Mouse (Mus musculus) thymus, adult 2 months (tissue): ENCODE results near the gene Atp11a. TPM values are rescaled to one million over a fixed set of nuclear protein-coding genes. Genes with fewer than 3 reads are reported as not detected.

Experiments
- DNase-seq: peaks from one replicate; pipeline ENCODE4 v3.0.0; 2021
- H3K27ac ChIP-seq: fragments of 200-500 bp; 2 replicates; pipeline ENCODE4 v1.5.1; 2012; ENCODE audit warnings: low read length, control low read depth; ENCODE audit not compliant: control insufficient read depth, insufficient read depth
- H3K27me3 ChIP-seq: fragments of 200-500 bp; 2 replicates; pipeline ENCODE4 v1.6.1; 2012; ENCODE audit warnings: mild to moderate bottlenecking, low read length, moderate library complexity, mixed read lengths; ENCODE audit not compliant: control insufficient read depth, insufficient read depth
- H3K36me3 ChIP-seq: fragments of 200-500 bp; 2 replicates; pipeline ENCODE4 v1.6.1; 2012; ENCODE audit warnings: mild to moderate bottlenecking, low read length, moderate library complexity; ENCODE audit not compliant: control insufficient read depth, insufficient read depth
- H3K4me1 ChIP-seq: fragments of 200-500 bp; replicated peaks from 2 replicates; pipeline ENCODE4 v1.6.1; 2012; ENCODE audit warnings: low read length; ENCODE audit not compliant: control insufficient read depth, insufficient read depth
- H3K4me3 ChIP-seq: fragments of 200-500 bp; 2 replicates; pipeline ENCODE4 v1.5.1; 2012; ENCODE audit warnings: mild to moderate bottlenecking, low read length, control low read depth, moderate library complexity; ENCODE audit not compliant: control insufficient read depth, insufficient read depth
- CTCF ChIP-seq: fragments of 200-500 bp; IDR thresholded peaks from 2 replicates; pipeline ENCODE4 v1.5.1; 2012; ENCODE audit warnings: mild to moderate bottlenecking, control low read depth, low read length, moderate library complexity, borderline replicate concordance; ENCODE audit not compliant: control insufficient read depth, poor library complexity, insufficient read depth; ENCODE audit errors: extremely low read depth
- POLR2A ChIP-seq: fragments of 200-500 bp; IDR thresholded peaks from 2 replicates; pipeline ENCODE4 v1.6.1; 2012; ENCODE audit warnings: mild to moderate bottlenecking, low read length, control low read depth, moderate library complexity; ENCODE audit not compliant: control insufficient read depth, poor library complexity, insufficient read depth; ENCODE audit errors: extremely low read depth
- WGBS: fragments of 180-500 bp; shearing (Covaris S2); methylation state at CpG from one replicate; pipeline ENCODE4 v1.1.7; 2018; 5-methylcytosine and 5-hydroxymethylcytosine counted together
- polyA plus RNA-seq: library from polyadenylated mRNA; depleted of rRNA; stranded (reverse); fragments of >200 nt; gene quantifications from 2 replicates; pipeline ENCODE4 v1.2.3, GENCODE M21; 2012

The Atp11a gene
- polyA plus RNA-seq, 1 experiment: 64.8 TPM

GRCm38 (mm10) chr8:12903790-12904415, 147.1 kb downstream of the Atp11a start:
- H3K4me1 ChIP-seq: no peaks in the 10 kb centered on the region
- TF ChIP-seq CTCF (no peak), POLR2A (no peak)
- no peaks in the 10 kb centered on the region for H3K36me3 ChIP-seq
- H3K4me3 ChIP-seq: no peak overlapping the region
- H3K27ac ChIP-seq: no peak overlapping the region
- no peaks in the 10 kb centered on the region for H3K27me3 ChIP-seq
- 94% methylated on average over 13 of the region's 13 CpGs for WGBS
- DNase-seq: no peak

GRCm38 (mm10) chr8:12905122-12905521, 148.3 kb downstream of the Atp11a start:
- Histone ChIP-seq H3K27ac (no peak overlapping the region), H3K36me3 (no peaks in the 10 kb centered on the region), H3K4me1 (no peaks in the 10 kb centered on the region), H3K27me3 (no peaks in the 10 kb centered on the region), H3K4me3 (no peak overlapping the region)
- 67% methylated on average over 5 of the region's 5 CpGs for WGBS
- TF ChIP-seq CTCF (no peak), POLR2A (no peak)
- DNase-seq: no peak

- no peak for DNase-seq
- Histone ChIP-seq H3K4me1 (no peaks in the 10 kb centered on the region), H3K36me3 (no peaks in the 10 kb centered on the region), H3K27ac (no peak overlapping the region), H3K4me3 (no peak overlapping the region), H3K27me3 (no peaks in the 10 kb centered on the region)
- WGBS: 90% methylated on average over 11 of the region's 11 CpGs
- no peak for TF ChIP-seq POLR2A
- TF ChIP-seq CTCF: no peak
Measured at GRCm38 (mm10) chr8:12905599-12906321, 148.9 kb downstream of the Atp11a start.

- Histone ChIP-seq H3K36me3 (no peaks in the 10 kb centered on the region), H3K27me3 (no peaks in the 10 kb centered on the region), H3K27ac (no peak overlapping the region), H3K4me3 (no peak overlapping the region), H3K4me1 (no peaks in the 10 kb centered on the region)
- no peak for DNase-seq
- TF ChIP-seq CTCF (no peak), POLR2A (no peak)
- 81% methylated on average over 5 of the region's 5 CpGs for WGBS
Measured at GRCm38 (mm10) chr8:12906597-12906996, 149.8 kb downstream of the Atp11a start.

- Histone ChIP-seq H3K27me3 (no peaks in the 10 kb centered on the region), H3K4me3 (no peak overlapping the region), H3K27ac (no peak overlapping the region), H3K36me3 (no peaks in the 10 kb centered on the region), H3K4me1 (no peaks in the 10 kb centered on the region)
- no peak for DNase-seq
- WGBS: 90% methylated on average over 4 of the region's 4 CpGs
- no peak for TF ChIP-seq POLR2A
- TF ChIP-seq CTCF: no peak
Measured at GRCm38 (mm10) chr8:12907730-12908129, 150.9 kb downstream of the Atp11a start.

GRCm38 (mm10) chr8:12912011-12912410, 155.2 kb downstream of the Atp11a start:
- no peak overlapping the region for H3K27ac ChIP-seq
- H3K4me1 ChIP-seq: peaks cover 3% of the 10 kb centered on the region
- no peak for TF ChIP-seq POLR2A
- TF ChIP-seq CTCF: no peak
- no peaks in the 10 kb centered on the region for H3K36me3 ChIP-seq
- H3K4me3 ChIP-seq: no peak overlapping the region
- H3K27me3 ChIP-seq: no peaks in the 10 kb centered on the region
- no peak for DNase-seq
- WGBS: 90% methylated on average over 5 of the region's 5 CpGs

- H3K4me3 ChIP-seq: no peak overlapping the region; the same call in 1 of the 2 replicates
- DNase-seq: no peak
- 29% methylated on average over 42 of the region's 42 CpGs for WGBS
- no peaks in the 10 kb centered on the region for H3K36me3 ChIP-seq
- peaks cover 3% of the 10 kb centered on the region for H3K4me1 ChIP-seq
- H3K27me3 ChIP-seq: no peaks in the 10 kb centered on the region
- TF ChIP-seq CTCF: no peak
- no peak for TF ChIP-seq POLR2A
- no peak overlapping the region for H3K27ac ChIP-seq
Measured at GRCm38 (mm10) chr8:12915187-12916006, 158.6 kb downstream of the Atp11a start.
